Mouse (Mus musculus): ENCODE results near the gene Ssr3. TPM values are rescaled to one million over a fixed set of nuclear protein-coding genes. Genes with fewer than 3 reads are reported as not detected.

The Ssr3 gene
- total RNA-seq, 2 experiments from 2014 or later, result 86.2 to 92.5 TPM

DNA sequence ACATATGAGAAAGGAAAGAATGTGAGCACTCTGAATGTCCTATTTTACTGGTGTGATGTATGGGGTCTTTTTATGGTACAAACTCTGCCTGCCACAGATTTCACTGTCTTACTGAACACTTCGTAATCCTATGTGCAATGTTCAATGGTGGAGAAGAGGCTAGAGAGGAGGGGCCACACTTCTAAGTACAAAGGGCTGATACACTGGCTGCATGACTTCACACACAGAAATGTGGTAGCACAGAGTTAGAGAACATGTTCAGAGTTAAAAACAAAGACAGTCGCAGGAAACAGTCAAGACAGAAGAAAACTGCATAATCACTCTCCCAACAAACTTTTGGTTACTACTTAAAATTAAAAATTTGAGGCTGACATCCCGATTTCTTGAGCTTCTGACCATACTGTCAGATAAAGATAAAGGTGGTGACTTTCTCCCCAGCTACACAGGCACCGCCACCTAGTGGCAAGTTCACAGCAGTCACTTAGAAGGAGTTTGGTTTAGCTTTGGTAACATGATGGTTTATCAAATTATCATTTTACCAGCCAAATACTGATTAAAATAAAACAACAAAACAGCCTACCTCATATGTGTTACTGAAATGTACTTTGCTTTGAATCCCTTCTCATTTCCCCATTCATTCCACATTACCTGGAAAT, 12.4 kb downstream of the Ssr3 start:
- intact Hi-C loops (cut with DNase I), result no loop called here
- DNase-seq (ENCODE audit: low spot score in 2 of 2), result peak in 1 of 2 experiments; percentile 30

DNA sequence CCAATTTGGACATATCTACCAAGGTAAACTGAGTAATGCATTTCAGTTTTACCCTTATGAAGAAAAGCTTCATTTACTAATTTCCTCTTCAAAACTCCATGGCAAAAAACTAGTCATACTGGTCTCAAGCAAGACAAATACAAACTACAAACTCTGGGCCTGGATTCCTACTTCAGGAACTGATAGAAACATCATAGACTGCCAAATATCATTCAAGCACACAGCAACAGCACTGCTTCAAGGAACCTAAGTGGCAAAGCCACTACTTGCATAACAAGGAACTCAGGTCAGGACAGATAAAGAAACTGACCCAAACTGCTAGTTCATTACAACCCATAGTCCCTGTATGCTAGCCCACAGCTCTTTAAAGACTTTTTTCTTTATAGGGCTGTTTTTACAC, 13.7 kb downstream of the Ssr3 start:
- intact Hi-C loops (cut with DNase I), result no loop called here

DNA sequence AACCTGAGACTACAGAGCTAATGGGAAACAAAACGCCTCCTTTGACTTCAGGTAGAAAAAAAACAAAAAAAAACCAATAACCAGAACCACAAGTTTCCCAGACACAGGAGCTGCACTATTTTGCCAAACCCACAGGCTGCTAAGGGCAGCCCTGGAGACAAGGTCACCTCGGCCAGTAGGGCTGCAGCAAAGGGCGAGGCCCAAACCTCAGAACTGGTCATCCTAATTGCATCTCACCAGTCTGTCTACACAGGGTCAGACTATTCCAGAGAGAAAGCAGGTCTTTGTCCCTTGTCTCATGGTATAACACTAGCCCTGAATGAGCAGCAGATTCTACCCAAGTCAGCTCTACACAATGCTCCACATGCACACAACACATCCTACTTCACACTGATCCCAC, 17.7 kb downstream of the Ssr3 start:
- intact Hi-C loops (cut with DNase I), result no loop called here
- DNase-seq (ENCODE audit: low spot score in 2 of 2), result no peak

More for the DNA sequence above, 13.7 kb downstream of the Ssr3 start:
- DNase-seq (ENCODE audit: low spot score in 2 of 2), result no peak

DNA sequence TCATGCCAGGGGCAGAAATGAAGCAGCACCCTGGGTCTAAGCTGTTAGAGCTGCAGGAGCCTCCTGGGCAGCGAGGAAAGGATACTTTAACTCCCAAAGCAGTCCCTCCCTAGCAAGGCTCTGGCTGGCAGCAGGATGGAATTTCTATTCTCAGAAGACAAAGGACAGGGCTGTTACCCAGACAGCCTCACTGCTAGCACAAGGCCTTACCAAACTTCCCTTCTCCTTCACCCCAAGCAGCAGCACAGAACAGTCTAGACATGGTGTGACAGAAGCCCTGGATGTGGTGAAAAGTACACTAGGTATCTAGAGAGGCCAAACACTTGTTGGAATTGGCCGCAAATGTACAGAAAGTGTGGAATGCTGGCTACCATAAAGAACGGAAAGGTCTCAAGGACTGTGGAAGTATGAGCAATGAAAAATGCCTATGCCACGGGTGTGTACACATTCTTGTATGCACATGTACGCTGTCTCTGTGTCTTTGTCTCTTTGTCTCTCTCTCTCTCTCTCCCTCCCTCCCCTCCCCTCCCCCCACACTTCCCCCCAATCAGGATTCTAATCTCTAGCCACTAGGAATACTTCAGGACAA, 18.7 kb downstream of the Ssr3 start:
- intact Hi-C loops (cut with DNase I), result no loop called here
- DNase-seq (ENCODE audit: low spot score in 2 of 2), result no peak

DNA sequence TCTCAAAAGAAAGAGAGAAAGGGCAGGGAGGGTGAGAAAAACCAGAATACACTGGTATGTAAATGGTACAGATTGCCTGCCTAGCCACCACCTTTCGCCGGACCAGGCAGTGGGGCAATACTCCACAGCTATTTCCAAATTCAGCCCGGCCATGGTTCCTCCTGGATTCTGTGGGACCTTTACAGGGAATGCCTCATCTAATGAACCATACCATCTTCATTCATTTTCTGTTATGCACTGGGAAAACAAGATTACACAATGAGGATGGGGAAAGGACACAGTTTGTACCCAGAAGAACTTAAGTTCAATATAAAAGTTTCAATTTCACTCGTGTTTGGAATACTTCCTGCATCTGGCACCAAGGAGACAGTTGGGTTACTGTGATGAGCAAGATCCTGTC, 19.9 kb downstream of the Ssr3 start:
- intact Hi-C loops (cut with DNase I), result no loop called here
- DNase-seq (ENCODE audit: low spot score in 2 of 2), result no peak

DNA sequence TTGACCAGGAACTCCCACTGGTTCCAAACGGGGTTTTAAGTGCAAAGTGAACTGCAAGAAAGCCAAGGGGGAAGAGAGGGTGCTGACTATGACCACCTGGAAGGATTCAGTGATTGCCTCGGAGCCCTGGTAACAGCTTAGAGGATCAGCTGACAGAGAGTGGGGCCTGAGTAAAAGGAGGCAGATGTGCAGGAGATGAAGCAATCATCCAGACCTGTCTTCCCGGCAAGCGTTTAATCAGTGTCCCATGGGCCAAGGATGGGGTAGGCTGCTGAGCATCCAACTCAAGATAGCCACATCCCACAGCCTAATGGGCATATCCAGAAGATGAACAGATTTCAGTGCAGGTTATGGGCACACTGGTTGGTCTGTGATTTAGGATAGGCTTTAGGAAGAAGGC, 24.5 kb downstream of the Ssr3 start:
- intact Hi-C loops (cut with DNase I), result no loop called here
- DNase-seq (ENCODE audit: low spot score in 2 of 2), result no peak

DNA sequence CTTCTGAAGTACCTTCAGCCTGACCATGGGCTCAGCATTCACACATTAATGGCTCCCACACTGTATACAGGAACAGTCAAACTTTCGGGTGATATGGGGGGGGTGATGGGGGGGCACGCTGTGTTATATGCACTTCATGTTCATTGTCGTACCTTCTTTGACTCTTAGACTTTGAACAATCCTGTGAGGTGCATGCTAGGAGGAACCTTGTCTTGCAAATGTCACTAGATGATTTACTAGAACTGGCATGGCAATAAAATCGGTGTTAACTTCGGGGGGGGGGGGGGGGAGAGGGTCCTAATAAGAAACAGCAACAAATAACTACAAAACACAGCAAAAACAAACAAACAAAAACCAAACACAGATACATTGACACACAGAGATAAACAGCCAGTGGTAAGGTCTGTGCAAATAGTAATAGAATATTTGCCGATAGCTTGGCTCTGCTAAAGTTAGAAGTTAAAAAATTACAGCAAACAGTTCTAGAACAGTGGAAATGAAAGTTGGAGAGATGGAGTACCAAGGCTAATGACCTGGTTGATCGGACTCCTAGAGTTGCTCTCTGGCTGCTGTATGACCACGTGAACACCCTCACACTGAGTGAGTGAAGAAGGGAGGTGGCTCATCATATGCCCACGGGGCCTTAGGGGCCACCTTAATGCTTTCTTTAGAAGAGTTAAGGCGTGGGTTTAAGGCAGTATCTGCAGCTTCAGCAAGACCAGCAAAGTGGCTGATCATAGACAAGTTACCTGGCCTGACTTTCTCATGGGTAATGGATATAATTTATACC, 26.3 kb downstream of the Ssr3 start:
- intact Hi-C loops (cut with DNase I), result no loop called here
- DNase-seq (ENCODE audit: low spot score in 2 of 2), result no peak

DNA sequence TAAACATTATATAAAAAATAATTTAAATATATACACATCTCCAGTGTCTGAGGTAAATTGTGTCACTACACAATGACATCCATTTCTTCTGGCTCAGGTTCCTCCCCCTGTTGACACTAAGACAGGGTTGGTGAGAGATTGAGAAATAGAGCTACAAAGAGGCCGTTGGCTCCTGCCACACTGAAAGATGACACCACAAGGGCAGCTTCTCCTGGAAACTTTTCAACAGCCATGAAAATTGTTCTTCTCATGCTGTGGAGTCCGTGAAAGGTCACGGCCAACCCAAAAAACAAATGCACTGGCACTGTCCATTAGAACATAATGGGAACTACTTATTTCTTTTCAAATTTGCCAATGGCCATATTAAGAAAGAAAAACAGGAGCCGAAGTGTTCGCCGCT, 27.2 kb downstream of the Ssr3 start:
- DNase-seq (ENCODE audit: low spot score in 2 of 2), result no peak
- intact Hi-C loops (cut with DNase I), result no loop called here

DNA sequence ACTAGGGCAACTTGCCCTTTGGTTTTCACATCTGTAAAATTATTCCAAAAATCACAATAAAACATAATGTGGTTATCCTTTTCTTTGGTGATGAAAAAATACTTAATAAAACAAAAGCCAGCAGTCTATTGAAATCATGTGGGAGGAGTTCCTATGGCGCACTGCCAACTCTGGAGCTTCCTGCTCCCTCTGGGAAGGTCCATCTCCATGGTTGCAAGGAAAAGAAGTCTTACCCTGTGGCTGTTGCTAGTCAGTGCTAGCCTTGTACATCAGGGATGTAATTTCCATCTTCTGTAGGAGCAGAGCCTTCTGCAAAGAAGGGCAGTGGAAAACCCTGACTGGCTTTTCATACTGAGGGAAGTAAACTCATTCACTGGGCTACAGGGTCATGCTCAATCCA, 29.0 kb downstream of the Ssr3 start:
- no peak for DNase-seq (ENCODE audit: low spot score in 2 of 2)

DNA sequence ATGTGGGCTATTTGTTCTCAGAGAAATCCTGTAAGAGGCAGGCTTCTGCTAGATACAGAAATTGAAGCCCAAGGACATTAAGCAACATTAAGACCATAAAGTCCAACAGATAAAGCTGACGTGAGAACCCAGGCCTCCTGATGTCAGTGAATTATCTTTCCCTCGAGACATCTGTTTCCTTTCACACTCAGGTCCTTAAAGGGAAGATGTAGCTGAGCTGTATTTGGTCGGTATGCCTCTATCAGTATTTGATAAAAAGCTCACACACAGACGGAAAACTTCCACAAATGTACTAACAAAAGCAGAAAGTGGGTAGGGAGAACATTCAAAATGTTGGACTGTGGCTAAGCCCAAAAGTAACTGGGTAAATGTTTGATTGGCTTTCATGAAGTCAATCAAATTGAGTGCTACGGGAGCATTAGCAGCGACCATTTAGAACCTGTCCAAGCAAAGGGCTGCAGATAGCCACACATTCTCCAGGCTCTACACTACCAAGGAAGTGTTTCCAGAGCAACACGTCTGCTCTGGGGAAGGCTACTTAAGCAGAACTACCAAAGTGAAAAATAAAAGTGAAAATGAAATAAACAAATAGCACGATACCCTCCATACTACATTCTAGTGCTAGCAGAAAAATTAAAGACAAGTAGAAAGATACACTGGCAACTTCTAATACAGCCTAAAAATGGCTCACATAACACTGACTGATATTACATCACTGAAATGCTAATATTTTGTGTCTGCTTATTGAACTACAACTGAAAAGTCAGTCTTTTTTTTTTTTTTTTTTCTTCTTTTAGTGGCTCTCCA, 32.1 kb downstream of the Ssr3 start:
- intact Hi-C loops (cut with DNase I), result no loop called here

More for the DNA sequence above, 29.0 kb downstream of the Ssr3 start:
- intact Hi-C loops (cut with DNase I), result no loop called here

DNA sequence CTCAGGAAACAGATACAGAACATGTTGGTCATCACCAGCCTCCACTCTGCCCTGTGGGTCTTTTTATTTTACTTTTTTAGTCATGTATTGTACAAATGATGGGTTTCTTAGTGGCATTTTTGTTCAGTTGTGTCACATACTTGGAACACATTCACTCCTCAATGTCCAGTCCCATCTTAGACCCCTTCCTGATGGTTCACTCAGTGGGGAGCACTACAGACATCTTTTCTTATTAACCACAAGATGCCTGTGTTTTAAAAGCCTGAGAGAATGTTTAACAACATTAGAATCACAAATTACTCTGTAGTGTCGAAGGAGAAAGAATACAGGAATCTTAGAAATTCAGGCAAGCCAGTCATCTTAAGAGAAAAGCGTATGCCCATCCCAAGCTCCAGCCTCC, 33.6 kb downstream of the Ssr3 start:
- no peak for DNase-seq (ENCODE audit: low spot score in 2 of 2)
- intact Hi-C loops (cut with DNase I), result no loop called here

More for the DNA sequence above, 32.1 kb downstream of the Ssr3 start:
- no peak for DNase-seq (ENCODE audit: low spot score in 2 of 2)

DNA sequence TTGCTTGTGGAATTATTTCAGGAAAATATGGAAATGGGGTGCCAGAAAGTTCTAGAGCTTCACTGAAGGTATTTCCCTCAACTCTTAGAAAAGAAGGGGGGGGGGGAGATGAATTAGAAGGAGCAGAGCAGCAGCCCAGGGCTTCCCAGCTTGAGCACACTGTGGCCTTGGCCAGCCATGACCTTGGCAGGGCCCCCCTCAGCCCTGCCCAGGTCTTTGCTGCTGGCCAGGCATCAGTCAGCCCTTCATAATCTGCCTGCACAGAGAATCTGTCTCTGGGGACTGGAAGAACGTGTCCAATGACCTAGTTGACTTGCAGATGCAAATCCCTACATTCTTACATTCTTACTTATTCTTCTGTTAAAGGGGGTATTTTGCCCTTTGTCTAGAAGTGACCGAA, 34.1 kb downstream of the Ssr3 start:
- intact Hi-C loops (cut with DNase I), result no loop called here
- DNase-seq (ENCODE audit: low spot score in 2 of 2), result no peak

DNA sequence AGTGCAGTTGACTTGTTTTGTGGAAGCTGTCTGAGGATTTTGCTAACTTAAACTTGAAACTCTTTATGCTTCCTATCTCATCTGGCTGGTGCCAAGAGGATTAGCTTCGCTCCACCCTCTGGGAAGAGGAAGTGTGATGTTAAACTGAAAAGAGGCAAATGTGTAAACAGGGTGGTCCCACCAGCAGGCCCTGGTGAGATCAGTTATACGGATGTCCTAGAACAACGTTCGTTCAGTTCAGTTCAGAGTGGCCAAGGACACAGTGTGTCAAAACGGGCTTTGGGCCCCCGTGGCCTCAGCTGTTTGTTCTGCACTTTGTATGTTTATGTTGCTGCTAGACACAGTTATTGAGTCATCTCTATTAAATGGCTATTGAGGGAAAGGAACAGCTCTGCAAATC, 36.9 kb downstream of the Ssr3 start:
- DNase-seq (ENCODE audit: low spot score in 2 of 2), result no peak
- intact Hi-C loops (cut with DNase I), result no loop called here

DNA sequence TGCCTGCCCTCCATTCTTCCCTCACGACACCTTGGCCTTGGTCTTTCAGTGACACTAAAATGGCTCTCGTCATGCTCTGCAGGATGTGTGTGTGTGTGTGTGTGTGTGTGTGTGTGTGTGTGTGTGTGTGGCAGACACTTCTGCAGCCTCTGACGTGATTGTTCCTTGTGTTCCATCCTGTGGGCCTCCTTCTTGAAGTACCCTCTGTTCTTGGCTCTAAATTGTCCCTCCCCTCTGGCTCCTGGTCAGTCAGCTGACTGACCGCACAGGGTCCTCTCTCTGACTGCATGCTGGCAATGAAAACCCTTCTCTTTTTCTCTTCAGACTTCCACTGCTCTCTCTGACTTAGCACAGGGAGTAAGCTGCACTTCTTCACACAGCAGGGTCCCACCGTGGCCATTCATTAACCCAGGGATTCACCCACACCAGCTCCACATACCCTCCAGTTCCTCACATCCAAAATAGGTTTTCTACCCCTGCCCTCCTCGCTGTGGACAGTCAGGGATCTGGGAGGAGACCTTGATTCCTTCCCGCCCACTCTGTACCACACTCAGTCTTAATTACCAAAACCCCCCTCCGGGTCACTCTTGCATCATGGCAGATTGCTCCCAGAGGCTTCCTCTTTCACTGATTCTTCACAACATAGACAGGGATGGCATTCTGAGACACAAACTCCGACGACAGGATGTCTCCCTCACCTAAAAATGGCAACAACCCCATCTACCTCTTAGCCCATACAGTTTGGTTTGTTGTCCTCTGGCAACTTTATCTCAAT, 39.0 kb downstream of the Ssr3 start:
- no peak for DNase-seq (ENCODE audit: low spot score in 2 of 2)
- intact Hi-C loops (cut with DNase I), result no loop called here

DNA sequence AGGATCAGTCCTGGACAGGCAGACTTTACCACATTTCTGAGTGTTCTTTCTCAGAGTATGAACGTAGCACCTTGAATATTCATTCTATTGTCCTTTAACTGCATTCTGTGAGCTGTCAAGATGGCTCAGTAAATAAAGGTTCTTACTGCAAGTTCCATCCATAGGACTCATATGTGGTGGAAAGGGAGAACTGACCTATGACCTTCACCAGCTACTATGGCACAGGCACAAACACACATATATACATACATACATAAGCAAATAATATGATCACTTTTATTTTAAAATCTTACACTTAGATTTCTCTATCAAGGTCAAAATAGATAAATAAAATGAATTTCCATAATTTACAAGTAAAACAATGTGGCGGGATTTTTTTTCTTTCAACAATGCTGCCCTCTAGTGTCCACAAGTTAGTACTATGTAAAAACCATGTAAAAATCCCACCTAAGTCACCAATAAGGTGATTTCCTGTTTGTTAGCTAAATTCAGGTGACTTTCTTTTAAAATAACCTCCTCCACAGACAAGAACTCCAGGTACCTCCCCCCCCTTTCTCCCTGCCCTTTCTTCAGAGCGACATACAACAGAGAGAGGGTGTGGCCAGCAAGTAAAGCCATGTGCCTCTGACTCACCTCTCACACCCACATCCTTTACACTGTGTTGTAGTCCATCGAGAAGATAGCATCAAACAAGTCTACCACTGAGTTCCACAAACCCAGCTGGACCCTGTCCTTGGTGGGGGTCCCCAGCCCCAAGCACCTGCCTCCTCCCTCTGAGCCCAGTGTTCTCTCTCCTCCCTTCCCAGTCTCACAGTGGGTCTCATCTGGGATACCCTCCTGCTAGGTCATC, 39.9 kb downstream of the Ssr3 start:
- DNase-seq (ENCODE audit: low spot score in 2 of 2), result peak in 1 of 2 experiments; percentile 32
- intact Hi-C loops (cut with DNase I), result loop anchor here (1.0 kb wide), 1 partner anchor 368 kb away; no protein-coding TSS in a partner anchor

DNA sequence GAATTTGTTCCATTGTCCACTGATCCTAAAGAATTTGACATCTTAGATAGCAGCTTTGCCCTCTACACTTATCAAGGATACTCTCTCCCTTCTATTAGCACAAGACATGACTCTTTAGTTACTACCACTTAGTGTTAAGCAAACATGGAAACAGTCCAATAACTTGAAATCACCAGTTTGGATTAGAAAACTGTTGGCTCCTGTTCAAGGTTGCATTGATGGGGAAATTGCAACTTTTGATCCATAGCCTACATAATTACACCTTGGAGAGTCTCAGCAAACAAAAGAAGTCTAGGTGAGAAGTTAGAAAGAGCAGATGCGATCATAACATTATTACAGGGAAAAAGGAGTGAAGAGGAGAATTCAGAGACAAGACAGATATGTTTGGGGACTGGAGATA, 46.2 kb downstream of the Ssr3 start:
- intact Hi-C loops (cut with DNase I), result no loop called here

DNA sequence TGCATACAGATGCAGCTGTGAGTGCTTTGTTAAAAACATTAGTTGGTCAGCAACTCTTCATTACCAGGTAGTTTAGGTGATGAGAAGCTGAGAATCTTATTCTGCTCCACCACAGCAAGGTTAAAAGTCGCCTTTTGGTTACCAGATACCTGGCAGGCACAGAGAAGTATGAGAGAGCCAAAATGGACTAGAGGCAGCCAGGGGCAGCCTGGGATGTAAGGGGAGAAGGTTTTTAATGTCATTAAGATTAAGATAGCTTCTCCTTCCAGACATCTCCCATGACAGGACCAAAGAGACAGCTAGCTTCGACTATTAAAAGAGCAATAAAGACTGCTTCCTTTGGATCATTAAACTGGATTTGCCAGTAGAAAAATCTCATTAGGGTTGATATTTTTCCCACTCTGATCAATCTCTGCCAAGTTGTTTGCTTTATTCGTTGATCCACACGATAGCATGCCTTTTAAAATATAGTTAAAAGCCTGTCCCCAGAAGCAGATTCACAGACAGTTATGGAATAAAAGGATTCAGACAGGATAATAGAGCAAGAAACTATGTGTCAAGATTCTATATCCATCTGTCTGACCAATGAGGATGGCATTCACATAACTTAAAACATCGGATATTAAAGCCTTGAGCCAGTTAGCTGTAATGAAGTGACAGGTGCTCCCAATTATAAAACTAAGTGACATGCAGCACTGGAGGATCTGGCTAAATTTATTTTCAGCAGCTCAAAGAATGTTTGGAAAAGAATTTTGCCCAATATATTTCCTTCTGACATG, 52.1 kb downstream of the Ssr3 start:
- intact Hi-C loops (cut with DNase I), result no loop called here
- DNase-seq (ENCODE audit: low spot score in 2 of 2), result no peak

More for the DNA sequence above, 46.2 kb downstream of the Ssr3 start:
- DNase-seq (ENCODE audit: low spot score in 2 of 2), result no peak

Data from left cerebral cortex, postnatal 25 days (tissue).